Mouse (Mus musculus): ENCODE results near the gene Ntm.

Ntm gene

DNA sequence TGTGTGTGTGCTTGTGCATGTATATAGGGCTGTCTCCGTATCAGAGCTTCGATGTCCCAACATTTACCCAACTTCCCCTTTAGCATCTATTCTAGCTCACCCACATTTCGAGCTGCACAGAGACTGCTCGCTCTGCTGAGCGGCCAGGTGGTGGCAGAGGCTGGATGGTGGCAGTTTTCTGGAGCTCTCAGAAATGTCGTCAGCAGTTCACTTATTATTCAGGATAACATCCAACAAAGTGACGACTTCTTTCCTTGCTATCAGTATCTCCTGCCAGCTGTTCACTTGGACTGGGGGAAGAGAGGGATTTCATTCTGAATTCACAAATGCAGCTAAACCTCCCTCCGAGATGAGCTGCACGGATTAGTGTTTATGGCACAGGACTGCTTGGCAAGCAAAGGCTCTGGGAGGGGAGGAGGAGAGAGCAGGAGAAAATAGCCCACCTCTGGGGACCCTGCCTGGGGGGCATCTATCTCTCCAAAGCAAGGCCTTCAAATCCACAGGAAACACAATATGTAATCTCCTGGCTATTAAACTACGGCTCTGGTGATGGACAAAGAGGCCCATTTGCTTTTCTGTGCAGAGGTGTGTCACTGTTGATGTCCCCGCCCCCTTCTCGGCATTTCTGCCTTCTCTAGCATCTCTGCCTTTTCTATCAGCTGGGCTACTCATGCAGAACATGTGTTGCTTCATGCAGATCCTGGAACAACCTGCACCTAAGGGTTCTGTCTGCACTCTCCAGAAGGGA, 159.8 kb downstream of the Ntm start:
- in situ Hi-C loops (cut with MboI; ENCODE audit: low sequenced_read_pairs) = no loop called here

DNA sequence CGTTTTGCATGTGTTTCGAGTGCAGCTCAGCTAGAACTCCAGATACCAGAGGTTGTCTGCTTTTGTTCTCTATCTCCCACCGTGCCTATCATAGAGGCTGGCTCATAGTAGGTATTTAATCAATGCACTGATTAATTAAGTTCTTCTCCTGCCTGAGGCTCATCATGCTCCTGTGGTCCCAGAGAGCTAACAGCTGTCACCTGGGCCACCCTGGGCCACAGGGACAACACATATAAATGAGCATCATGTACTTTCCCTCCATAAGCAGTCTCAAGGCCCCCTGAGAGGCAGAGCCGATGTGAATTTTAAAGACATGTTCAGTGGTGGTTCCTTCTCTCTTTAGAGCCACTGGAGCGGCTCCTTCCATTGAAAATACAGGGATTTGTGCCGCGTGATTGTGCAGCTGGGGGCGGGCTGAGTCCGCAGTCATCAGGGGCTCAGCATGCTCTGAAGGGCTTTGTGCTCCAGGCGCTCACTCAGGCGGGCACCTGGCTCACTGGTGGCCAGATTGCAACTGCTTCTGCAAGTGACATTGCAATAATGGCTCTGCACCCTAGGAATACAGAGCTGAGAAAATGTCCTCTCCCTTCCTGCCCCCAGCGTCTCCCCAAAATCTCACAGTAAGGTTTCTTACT, 160.8 kb downstream of the Ntm start:
- in situ Hi-C loops (cut with MboI; ENCODE audit: low sequenced_read_pairs) = no loop called here

DNA sequence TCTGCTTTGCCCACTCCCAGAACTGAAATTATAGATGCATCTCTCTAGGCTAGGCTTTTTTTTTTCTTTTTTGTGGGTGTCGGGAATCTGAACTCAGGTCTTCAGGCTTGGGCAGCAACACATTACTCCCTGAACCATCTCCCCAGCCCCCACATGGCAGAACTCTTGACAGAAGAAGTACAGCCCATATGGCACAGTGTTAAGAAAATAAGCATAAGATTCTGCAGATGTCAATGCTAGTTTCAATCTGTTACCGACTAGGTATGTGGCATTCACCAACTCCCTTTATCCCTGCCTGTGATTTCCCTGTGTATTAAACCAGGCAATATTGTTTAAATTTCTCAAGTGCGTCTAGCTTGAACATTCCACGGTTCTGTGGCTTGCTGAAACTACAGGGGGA, 166.7 kb downstream of the Ntm start:
- in situ Hi-C loops (cut with MboI; ENCODE audit: low sequenced_read_pairs) = no loop called here

DNA sequence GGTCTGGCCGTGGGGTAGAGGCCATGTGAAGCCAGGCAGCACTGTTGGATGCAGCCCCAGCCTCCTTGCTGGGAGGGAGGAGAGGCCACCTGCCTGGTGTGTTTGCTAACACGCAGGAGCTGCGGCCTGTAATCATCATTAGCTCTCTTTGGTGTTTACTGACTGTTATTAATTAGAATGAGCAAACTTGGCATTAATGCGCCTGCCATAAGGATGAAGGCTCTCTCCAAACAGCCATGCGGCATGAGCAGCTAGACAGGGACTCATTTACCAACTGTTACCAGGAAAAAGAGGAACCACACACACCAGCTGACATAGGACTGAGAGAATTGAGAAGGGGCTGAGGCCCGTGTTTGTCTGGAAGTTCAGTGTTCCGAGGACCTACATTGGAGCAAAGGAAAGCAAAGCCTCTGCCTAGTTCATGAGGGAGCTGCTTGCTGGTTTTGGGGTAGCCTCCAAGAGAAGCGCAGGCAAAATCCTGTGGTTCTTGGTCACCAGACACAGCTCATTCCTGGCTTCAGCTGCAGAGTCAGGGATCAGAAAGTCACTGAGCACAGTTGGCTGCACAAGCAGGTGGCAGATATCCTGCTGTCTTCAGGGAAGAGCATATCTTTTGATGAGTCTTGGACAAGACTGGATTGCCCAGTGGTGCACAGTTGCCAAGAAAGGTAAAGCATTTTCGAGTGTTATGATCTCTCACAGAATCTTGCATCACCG, 171.6 kb downstream of the Ntm start:
- in situ Hi-C loops (cut with MboI; ENCODE audit: low sequenced_read_pairs) = no loop called here

DNA sequence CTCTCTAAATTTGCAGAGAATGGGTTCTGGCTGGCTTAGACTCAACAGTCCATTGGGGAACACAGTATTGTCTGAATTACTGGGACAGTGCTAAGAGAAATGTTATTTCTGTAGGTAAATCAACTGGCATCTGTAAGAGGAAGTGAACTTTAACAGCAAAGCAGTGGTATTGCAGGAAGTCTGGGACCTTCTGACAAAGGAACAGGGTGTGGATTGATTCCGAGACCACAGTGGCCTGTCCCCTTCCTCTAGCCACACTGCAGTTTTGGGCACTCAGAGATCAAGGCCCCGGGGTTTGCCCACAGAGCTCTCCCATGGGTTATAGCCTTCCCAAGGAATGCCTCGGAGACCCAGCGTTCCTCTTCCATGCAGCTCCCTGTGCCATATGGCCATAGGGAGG, 172.9 kb downstream of the Ntm start:
- in situ Hi-C loops (cut with MboI; ENCODE audit: low sequenced_read_pairs) = no loop called here

DNA sequence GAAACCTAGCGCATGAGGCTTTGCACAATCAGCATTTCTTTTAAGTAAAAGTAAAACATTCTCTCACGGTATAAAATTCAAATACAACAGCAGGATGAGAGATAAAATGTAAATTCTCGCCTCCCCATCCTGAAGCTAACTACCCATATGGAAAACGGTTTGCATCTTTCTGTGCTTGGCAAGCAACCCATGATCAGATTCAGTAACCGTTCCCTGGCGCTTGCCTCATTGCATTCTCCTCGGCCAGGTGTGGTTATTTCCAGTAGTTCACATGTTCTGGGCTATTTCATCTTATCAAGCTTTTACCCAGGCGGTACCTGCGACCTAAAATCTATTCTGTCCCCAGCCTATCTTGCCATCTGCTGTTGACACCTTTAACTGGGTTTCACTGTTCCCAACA, 174.1 kb downstream of the Ntm start:
- in situ Hi-C loops (cut with MboI; ENCODE audit: low sequenced_read_pairs) = no loop called here

DNA sequence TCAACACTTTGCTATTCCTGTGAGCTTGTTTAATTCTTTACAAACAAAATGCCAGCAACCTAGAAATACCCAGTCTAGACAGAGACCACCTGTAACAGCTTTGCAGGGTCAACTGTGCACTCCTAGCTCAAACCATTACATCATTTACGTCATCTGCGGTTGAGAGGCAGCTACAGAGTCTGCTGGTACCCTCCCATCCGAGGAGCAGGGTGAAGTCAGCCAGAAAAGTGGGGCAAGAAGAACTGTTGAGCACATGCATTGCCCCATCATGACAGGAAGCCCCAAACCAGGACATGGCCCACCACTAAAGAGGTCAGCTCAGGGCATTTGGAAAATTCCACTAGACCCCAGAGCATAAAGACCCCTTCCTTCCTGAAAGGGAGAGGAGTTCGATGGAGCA, 175.5 kb downstream of the Ntm start:
- in situ Hi-C loops (cut with MboI; ENCODE audit: low sequenced_read_pairs) = no loop called here

DNA sequence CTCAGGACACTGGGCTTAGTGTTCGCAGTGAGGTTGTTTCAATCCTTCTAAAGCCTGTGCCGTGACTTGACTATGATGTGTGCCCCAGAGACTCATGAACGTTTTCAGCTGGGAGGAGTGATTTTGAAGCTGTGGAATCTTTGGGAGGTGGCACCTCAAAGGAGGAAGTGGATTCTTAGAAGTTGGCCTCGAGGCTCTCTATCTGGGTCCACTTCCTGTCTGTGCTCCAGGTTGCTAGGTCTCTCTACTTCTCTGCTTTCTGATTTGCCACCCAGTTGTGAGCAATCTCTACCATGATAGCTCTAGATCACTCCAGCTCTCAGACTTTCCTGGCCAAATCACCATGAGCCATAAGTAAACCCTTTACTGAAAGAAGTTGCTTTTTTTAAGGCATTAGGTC, 180.2 kb downstream of the Ntm start:
- in situ Hi-C loops (cut with MboI; ENCODE audit: low sequenced_read_pairs) = no loop called here

DNA sequence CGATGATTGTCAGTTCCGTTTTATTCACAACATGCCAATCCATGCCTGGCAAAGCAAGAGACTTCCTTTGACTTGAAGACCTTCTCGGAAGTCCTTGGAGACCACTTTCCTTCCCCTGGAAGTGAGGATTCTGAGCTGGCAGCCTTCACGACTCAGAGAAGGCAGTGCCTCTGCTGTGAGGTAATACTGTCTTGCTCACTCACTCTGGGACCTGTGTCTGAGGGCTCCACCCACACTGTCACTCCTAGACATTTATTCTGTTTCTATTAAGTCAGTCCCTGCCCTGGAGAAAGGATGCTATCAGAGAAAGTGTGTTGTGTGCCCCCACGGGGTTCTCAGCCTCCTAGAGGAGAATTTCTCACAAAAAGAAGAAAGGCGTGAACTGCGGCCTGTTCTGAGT, 183.2 kb downstream of the Ntm start:
- in situ Hi-C loops (cut with MboI; ENCODE audit: low sequenced_read_pairs) = no loop called here

DNA sequence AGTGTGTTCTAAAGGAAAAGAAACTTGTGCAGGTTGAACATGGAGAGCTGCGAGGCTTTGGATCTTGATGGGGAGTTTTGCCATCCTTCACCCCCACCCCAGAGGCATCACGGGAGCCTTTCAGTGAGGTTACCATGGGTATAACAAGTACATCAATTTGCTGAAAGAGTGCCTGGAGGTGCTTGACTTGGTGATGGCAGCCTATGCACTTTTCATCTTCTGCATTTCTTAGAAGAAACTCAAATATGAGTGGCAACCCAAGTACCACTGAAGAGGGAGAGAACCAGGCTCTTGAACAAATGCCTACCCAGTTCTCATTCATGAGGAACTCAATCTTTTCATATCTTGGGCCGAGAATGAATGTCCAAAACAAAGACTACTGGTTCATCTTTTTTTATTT, 186.0 kb downstream of the Ntm start:
- in situ Hi-C loops (cut with MboI; ENCODE audit: low sequenced_read_pairs) = no loop called here

DNA sequence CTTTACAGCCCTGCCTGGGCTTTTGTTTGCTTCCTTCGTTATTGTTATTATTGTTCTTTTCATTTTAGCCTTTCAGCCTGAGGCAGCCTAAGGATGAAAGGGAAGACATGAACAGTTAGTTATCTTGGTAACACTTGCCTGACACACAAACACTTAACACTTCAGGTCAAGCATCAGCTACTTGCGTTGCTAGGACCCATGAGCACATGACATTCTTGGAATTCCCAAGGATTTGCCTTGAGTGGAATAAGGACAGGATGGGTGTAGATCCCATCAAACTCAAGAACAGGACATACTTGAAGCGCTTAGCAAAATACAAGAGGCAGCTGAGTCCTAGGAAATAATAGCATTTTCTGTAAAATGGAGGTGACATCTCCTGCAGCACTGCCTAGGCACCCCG, 186.4 kb downstream of the Ntm start:
- in situ Hi-C loops (cut with MboI; ENCODE audit: low sequenced_read_pairs) = no loop called here

DNA sequence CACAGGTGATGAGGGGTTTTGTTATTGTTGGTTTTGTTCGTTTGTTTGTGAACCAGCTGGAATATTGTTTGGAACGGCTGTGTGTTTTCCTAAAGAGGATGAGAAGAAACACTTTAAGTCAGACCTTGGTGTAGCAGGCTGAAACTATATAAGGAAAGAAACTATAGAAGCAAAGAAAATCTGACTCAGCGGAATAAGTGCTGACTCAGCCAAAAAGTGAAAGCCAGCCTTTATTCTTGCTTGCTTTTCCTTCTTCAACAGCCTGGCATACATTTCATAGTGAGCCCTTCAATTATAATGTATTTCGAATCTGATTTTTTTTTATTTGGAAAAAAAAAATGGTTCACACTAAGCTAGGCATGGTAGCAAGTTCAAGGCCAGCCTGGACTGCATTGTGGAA, 186.9 kb downstream of the Ntm start:
- in situ Hi-C loops (cut with MboI; ENCODE audit: low sequenced_read_pairs) = no loop called here

DNA sequence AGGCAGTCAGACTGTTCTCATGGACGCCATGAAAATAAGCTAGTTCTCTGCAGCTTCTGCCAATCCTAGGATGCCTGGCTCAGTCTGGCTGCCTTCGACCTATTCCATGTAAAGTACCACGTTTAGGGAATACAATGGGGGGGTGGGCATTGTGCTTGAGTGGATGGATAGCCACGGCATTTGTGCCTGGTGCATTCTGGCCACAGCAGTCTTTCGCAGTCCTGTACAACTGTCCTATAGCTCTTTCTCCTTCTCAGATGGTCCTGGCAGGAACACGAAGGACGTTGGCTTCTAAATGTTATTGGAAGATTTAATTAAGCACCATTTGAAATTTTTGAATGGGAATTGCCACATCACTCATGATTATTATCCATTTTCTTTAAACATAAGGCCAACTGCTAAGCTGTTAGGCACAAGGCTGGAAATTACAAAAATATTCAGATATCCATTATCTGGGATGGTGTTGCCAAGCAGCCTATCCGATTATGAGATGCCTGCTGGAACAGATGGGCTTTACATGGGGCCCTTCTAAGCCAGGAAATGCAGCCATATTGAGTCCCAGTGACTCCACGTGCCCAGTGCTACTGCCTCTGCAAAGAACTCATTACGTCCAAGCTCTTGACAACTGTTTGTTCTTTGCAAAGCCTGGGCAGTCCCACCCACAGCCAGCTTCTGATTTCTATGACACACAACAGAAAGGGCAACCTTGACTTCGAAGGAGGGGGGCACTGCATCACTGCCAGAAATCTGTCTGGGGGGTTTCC, 190.1 kb downstream of the Ntm start:
- in situ Hi-C loops (cut with MboI; ENCODE audit: low sequenced_read_pairs) = no loop called here

DNA sequence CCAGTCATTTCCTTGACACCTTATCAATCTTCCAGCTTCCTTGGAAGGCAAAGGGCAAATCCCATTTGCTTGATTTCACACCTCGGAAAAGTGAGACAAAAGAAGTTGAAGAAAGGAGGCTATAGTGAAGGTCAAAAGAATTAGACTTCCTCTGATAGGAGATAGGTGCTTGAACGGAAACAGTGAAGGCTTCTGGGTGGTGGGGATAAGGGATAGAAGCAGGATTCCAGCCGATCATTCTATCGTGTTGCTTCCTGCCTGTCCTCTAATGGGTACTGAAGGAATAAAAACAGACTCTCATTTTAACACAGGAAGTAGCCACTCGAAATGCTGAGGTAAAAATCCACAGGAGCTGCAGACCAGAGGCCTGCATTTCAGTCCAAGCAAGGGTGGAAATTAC, 191.1 kb downstream of the Ntm start:
- in situ Hi-C loops (cut with MboI; ENCODE audit: low sequenced_read_pairs) = no loop called here

DNA sequence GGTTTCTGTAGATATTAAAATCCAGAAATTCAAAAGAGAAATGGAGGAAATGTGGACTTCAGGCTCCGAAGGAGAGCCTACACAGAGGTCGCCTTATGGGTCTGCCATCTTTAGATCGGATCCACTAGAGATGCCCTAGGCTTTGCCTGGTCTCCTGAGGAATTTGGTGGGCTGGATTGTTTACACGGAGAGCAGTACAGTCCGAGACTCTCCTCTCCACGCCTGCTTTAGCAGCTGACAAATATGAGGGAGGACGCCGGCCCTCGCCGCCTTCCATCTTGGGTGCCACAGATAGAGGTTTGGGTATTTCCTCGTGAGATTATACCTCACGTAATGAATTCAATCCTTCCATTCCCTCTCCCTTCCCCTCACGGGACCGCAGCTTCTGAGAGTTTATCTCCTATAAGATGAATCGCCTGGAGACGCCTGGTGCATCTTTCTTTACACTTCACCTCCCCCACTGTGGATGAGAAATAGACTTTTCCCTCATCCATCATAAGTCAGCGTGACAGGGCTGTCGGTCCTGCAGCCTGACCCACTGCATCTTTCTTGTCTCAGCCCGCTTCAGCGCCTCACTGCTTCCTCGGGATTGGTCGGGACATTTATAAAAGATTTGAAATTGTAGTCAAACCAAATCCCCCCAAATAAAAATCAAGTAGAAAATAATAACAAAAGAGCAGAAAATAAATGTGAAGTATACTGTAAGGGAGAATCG, 191.7 kb downstream of the Ntm start:
- in situ Hi-C loops (cut with MboI; ENCODE audit: low sequenced_read_pairs) = no loop called here

DNA sequence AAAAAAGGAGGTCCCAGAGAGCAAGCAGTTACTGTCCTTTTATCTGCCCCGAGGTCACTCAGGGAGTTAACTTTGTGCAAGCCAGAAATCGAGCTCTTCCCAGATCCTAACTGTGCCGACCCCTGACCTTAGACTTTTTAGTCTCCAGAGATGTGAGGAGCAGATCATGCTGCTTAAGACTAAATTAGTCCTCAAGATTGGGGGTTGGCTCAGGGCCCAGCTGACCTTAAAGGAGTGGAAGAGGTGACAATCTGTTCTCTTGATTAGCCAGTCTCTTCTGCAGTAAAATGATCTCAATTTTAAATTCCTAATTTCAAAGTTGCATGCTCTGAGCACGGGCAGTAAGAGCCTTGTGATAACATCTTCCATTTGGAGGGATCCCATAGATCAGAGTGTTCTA, 193.6 kb downstream of the Ntm start:
- in situ Hi-C loops (cut with MboI; ENCODE audit: low sequenced_read_pairs) = no loop called here

DNA sequence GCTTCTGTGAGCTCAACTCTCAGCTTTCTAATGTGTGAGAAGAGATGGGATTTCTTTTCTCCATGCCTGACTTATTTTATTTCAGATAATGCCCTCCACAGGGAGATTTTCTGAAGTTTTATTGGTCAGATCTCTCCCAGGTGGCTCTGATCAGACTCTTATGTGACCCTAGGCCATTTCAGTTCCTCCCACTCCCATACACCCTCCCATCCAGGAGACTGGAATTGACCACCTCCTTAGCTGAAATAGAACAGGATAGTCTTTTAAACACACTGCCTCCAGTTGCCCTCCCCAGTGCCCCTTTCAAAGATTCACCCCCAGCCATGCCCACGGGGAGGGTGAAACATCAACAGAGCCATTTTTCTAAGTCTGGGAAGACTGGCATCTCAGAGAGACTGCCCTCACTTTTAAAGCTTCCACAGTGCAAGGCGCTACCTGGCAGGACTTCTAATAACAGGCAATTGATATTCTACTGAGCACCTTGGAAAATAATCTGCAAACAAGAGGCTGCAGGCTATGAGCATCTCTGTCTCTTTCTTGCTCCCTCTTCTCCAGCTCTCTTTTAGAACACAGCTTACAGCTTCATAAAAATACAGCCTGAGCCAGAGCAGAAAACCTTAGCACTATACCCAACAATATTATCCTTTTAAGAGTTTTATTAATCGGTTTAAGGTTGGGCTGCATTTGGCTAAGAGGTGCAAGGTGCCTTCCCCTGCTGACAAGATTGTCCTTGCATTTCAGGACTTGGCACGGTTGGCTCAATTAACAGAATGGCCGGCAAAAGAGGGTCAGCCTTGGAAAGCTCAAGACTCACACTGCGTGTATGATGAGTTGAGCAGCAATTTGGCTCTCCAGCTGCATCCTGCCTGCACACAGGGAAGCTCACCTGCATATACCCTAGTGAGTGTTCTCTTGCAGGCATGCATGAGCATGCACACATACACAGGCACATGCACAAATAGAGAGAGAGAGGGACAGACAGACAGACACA, 196.7 kb downstream of the Ntm start:
- in situ Hi-C loops (cut with MboI; ENCODE audit: low sequenced_read_pairs) = no loop called here

DNA sequence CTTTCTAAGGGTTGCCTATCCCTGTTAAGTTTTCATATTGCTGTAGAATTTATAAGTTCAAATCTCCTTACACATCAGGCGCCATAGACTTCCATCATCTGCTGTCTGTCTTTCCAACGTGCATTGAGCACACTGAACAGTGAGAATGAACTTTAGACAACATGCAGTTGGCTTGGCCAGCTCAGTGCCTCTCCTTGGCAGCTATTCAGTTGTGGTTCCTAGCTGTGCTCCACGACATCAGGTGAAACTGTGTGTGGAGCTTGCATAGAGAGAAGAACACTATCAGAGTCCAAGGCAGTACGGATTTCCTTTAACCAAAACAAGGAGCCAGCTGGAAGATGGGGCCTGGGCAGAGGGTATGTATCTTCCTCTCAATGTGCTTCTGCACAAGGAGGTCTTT, 199.6 kb downstream of the Ntm start:
- in situ Hi-C loops (cut with MboI; ENCODE audit: low sequenced_read_pairs) = no loop called here

DNA sequence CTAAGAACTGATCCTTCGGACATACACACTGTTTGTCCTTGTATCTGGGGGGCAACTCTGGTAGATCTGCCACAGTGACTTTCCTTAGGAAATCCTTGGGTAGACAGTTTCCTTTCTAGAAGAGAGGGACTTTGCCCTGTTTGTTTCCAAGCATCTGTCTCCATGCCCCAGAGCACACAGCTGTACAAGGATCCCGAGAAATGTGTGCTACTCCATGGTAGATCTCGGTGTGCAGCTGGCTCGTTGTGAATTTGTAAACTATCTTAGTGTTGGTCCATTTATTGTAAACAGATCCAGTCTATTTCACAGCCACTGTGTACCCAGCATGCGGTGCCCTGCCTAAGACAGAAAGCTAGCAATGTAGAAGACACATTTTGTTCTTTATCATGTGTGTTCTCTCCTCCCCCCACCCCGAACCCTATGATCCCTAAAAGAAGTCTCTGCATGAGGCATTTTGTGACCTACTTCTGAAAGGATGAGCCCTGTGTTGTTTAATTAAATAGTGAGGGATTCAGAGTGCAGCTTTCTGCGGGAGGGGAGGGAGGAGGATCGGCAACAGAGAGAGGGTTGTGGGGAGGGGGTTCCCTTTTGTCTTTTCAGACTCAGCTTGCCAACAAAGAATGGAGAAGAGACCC, 200.9 kb downstream of the Ntm start:
- in situ Hi-C loops (cut with MboI; ENCODE audit: low sequenced_read_pairs) = no loop called here
